Mouse (Mus musculus) macrophage (primary cell): ENCODE measurements around the gene BC025920. TPM values are rescaled to one million over a fixed set of nuclear protein-coding genes. Genes with fewer than 3 reads are reported as not detected.

Experiments used
- H3K27ac ChIP-seq: fragments of 350-480 bp; formaldehyde crosslinking; 2 replicates; pipeline ENCODE4 v1.9.0; 2021
- H3K36me3 ChIP-seq: fragments of 350-480 bp; formaldehyde crosslinking; 2 replicates; pipeline ENCODE4 v1.9.0; 2021; ENCODE audit errors: inconsistent target
- H3K4me3 ChIP-seq: fragments of 350-480 bp; formaldehyde crosslinking; 2 replicates; pipeline ENCODE4 v1.9.0; 2021; ENCODE audit errors: inconsistent target
- H3K79me2 ChIP-seq: fragments of 350-480 bp; formaldehyde crosslinking; 2 replicates; pipeline ENCODE4 v1.9.0; 2021; ENCODE audit errors: inconsistent target
- WGBS: methylation state at CpG from one replicate; pipeline ENCODE4 v1.1.7; 2026; ENCODE audit warnings: inconsistent platforms; ENCODE audit not compliant: missing documents; 5-methylcytosine and 5-hydroxymethylcytosine counted together
- polyA plus RNA-seq: library from polyadenylated mRNA; stranded (reverse); fragments of 250-400 nt; gene quantifications from 3 replicates; pipeline ENCODE4 v1.2.4, GENCODE M21; 2018; ENCODE audit warnings: inconsistent platforms

BC025920 gene
- polyA plus RNA-seq, 1 experiment from 2014 or later, result 0.40 TPM

- H3K4me3 ChIP-seq, result peak overlapping the region; percentile 61; the same call in 1 of the 2 replicates
- H3K36me3 ChIP-seq, result no peaks in the 10 kb centered on the region
- WGBS, result 44% methylated on average over 12 of the region's 12 CpGs
- no peaks in the 10 kb centered on the region for H3K79me2 ChIP-seq
- peak overlapping the region; percentile 82 for H3K27ac ChIP-seq
These were observed 1.8 kb upstream of the BC025920 start for GRCm38 (mm10) chr10:81604019-81604967.

GRCm38 (mm10) chr10:81604968-81605665, 953 bp upstream of the BC025920 start:
- Histone ChIP-seq H3K27ac (peak overlapping the region; percentile 82), H3K4me3 (peak overlapping the region; percentile 61), H3K36me3 (no peaks in the 10 kb centered on the region), H3K79me2 (no peaks in the 10 kb centered on the region)
- WGBS, result 2% methylated on average over 24 of the region's 29 CpGs

GRCm38 (mm10) chr10:81605666-81605973, 450 bp upstream of the BC025920 start:
- H3K36me3 ChIP-seq, result no peaks in the 10 kb centered on the region
- peak overlapping the region; percentile 82 for H3K27ac ChIP-seq
- H3K79me2 ChIP-seq, result no peaks in the 10 kb centered on the region
- 4% methylated on average over 14 of the region's 14 CpGs for WGBS
- H3K4me3 ChIP-seq, result peak overlapping the region; percentile 61

GRCm38 (mm10) chr10:81608308-81608707, 2.2 kb downstream of the BC025920 start:
- Histone ChIP-seq H3K27ac (no peak overlapping the region), H3K79me2 (no peaks in the 10 kb centered on the region), H3K4me3 (no peak overlapping the region), H3K36me3 (no peaks in the 10 kb centered on the region)
- WGBS, result 88% methylated on average over 1 of the region's 1 CpGs

- 65% methylated on average over 3 of the region's 3 CpGs for WGBS
- peak overlapping the region; percentile 35 for H3K27ac ChIP-seq
- H3K79me2 ChIP-seq, result no peaks in the 10 kb centered on the region
- no peaks in the 10 kb centered on the region for H3K36me3 ChIP-seq
- no peak overlapping the region for H3K4me3 ChIP-seq
These were observed 6.7 kb downstream of the BC025920 start for GRCm38 (mm10) chr10:81612779-81613178.

- Histone ChIP-seq H3K79me2 (no peaks in the 10 kb centered on the region), H3K27ac (no peak overlapping the region), H3K36me3 (no peaks in the 10 kb centered on the region), H3K4me3 (no peak overlapping the region)
- 89% methylated on average over 6 of the region's 6 CpGs for WGBS
These were observed 9.4 kb downstream of the BC025920 start for GRCm38 (mm10) chr10:81615486-81615885.

GRCm38 (mm10) chr10:81619976-81620375, 13.9 kb downstream of the BC025920 start:
- H3K79me2 ChIP-seq, result no peaks in the 10 kb centered on the region
- WGBS, result 61% methylated on average over 5 of the region's 5 CpGs

GRCm38 (mm10) chr10:81620786-81621185, 14.7 kb downstream of the BC025920 start:
- Histone ChIP-seq H3K79me2 (no peaks in the 10 kb centered on the region), H3K4me3 (no peak overlapping the region), H3K27ac (no peak overlapping the region), H3K36me3 (no peaks in the 10 kb centered on the region; the same call in 1 of the 2 replicates)
- 80% methylated on average over 9 of the region's 9 CpGs for WGBS

More at GRCm38 (mm10) chr10:81619976-81620375, 13.9 kb downstream of the BC025920 start:
- H3K36me3 ChIP-seq, result no peaks in the 10 kb centered on the region; the same call in 1 of the 2 replicates
- no peak overlapping the region for H3K27ac ChIP-seq
- H3K4me3 ChIP-seq, result no peak overlapping the region

GRCm38 (mm10) chr10:81623441-81623840, 17.4 kb downstream of the BC025920 start:
- Histone ChIP-seq H3K4me3 (no peak overlapping the region), H3K79me2 (peaks cover 8% of the 10 kb centered on the region; the same call in 1 of the 2 replicates), H3K27ac (no peak overlapping the region), H3K36me3 (no peaks in the 10 kb centered on the region; the same call in 1 of the 2 replicates)
- 91% methylated on average over 8 of the region's 8 CpGs for WGBS

GRCm38 (mm10) chr10:81626101-81626993, 20.3 kb downstream of the BC025920 start:
- no peaks in the 10 kb centered on the region; the same call in 1 of the 2 replicates for H3K36me3 ChIP-seq
- 91% methylated on average over 22 of the region's 22 CpGs for WGBS
- H3K79me2 ChIP-seq, result peaks cover 8% of the 10 kb centered on the region; the same call in 1 of the 2 replicates
- peak overlapping the region; percentile 93 for H3K27ac ChIP-seq
- peak overlapping the region; percentile 81 for H3K4me3 ChIP-seq

- Histone ChIP-seq H3K4me3 (peak within 1 kb of the TSS; percentile 81), H3K27ac (peak within 1 kb of the TSS; percentile 93), H3K79me2 (peaks cover 8% of the 10 kb centered on the region; the same call in 1 of the 2 replicates), H3K36me3 (no peaks in the 10 kb centered on the region; the same call in 1 of the 2 replicates)
- 5% methylated on average over 40 of the region's 40 CpGs for WGBS
These were observed 21.1 kb downstream of the BC025920 start, which contains the start of gene Sirt6 for GRCm38 (mm10) chr10:81626994-81627835. Sirt6 (minus strand) TSS chr10:81627797.

GRCm38 (mm10) chr10:81627836-81628220, 21.8 kb downstream of the BC025920 start:
- Histone ChIP-seq H3K4me3 (peak overlapping the region; percentile 81), H3K27ac (peak overlapping the region; percentile 93), H3K79me2 (peaks cover 8% of the 10 kb centered on the region; the same call in 1 of the 2 replicates), H3K36me3 (no peaks in the 10 kb centered on the region; the same call in 1 of the 2 replicates)
- 27% methylated on average over 7 of the region's 7 CpGs for WGBS

GRCm38 (mm10) chr10:81628390-81628789, 22.3 kb downstream of the BC025920 start, which contains the start of gene Ankrd24:
Ankrd24 (plus strand) TSS chr10:81628540.
- 93% methylated on average over 16 of the region's 16 CpGs for WGBS
- no peaks in the 10 kb centered on the region; the same call in 1 of the 2 replicates for H3K36me3 ChIP-seq

More at GRCm38 (mm10) chr10:81628390-81628789, 22.3 kb downstream of the BC025920 start, which contains the start of gene Ankrd24:
- H3K27ac ChIP-seq, result peak within 1 kb of the TSS; percentile 93
- H3K4me3 ChIP-seq, result peak within 1 kb of the TSS; percentile 81
- peaks cover 8% of the 10 kb centered on the region; the same call in 1 of the 2 replicates for H3K79me2 ChIP-seq
